Mouse (Mus musculus) adrenal gland, adult 8-10 months (tissue): Measurements from ENCODE around the gene Paqr9. TPM values are rescaled to one million over a fixed set of nuclear protein-coding genes. Genes with fewer than 3 reads are reported as not detected.

ENCODE experiments used
- DNase-seq: peaks from one replicate; pipeline ENCODE4 v3.0.0; 2022
- total RNA-seq, 4 experiments: library from RNA; stranded (reverse); gene quantifications; 2 replicates each; pipeline ENCODE4 v1.2.4; 2022

Gene Paqr9
- total RNA-seq, 4 experiments from 2014 or later = 1.8 to 7.8 (median 5.6) TPM

DNA sequence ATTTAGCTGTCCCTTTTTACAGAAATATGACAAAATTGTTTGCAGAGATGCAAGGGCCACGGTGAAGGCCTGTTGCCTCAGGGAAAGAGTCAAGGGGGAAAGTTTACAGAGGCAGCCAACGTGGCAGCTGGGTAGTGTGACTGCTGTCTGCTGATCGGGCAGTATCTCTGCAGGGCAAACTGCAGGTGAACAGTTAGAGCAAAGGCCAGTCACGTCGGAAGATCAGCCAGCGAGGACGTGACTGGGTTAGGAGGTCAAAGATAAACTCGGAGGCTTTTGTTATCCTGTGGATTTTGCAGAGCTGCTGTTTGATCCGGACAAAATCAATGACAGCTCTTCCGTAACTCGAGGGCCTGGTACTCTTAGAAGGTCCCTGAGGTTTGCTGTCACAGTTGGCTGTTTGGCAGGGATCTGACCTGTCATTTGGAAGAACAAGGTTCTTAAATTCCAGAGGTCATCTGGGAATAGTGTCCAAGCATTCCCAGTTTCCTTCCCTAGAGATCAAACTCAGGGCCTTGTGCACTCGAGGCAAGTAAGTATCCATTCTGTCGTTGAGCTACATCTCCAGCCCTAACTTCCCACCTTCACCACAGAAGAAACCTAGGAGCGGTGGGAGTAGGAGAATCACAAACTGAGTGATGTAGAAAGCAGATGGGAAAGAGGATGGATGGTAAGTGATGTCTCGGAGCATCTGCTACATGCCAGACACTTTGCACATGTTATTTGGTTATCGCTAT lies 21.7 kb downstream of the Paqr9 start:
- no peak for DNase-seq

DNA sequence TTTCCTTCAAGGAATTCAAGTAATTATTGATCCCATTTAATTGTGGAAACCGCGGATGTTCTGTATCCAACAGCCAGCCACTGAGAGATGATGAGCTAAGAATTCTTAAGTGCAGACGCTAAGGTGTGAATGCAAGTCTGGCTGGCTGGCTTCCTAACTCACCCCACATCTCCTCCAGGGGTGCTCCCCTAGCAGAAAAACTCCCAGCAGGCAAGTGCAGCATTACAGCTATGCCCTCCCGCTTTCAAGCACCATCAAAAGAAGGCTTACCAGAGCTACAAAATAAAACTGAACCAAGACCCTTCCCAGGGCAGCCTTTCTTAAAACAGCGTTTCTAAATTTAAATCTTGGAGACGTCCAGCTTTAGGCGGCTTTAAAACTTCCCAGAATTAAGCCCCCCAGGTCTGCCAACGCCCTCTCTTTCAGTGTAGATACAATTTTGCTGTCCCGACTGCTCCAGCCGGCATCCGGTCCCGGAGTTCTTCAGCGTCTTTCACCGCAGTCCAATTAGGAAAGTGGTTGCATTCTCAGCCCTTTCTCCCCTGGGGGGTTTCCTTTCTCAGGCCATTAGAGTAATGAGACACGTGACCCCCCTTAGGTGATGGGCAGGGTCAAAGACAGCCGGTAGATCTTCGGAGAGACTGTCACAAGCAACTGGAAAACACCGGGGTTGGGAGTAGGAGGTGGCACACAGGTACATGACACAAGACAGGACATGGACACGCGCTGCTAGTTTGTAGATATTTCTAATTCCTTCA lies 22.5 kb downstream of the Paqr9 start:
- DNase-seq = no peak

DNA sequence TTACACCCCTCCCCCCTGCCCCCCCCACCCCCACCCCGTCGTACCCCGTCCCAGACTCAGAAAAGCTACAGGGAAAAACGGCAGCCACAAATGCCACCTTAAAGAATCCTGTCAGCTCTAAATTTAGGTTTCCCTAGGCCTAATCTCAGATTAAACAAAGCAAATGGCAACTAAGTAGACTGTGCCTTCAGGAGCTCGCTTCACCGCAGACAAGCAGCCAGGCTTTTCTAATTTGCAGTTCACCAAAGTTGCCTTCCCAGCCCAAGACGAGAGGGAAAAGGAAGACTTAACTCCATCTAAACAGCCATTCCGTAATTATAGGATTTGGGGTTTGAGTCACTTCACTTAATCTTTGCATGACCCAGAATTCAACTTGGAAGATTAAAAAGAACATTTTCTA lies 23.1 kb downstream of the Paqr9 start:
- no peak for DNase-seq

DNA sequence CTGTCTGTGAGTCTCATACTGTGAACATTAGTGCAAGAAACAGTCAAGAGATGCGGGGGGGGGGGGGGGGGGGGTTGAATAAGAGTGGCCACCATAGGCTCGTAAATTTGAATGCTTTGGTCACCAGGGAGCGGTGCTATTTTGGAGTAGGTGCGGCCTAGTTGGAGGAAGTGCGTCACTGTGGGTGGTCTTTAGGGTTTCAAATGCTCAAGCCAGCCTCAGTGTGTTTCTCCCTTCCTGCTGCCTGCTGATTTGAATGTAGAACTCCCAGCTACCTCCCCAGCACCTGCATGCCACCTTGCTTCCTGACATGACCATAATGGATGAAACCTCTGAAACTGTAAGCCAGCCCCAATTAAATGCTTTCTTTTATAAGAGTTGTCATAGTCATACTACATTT lies 26.6 kb downstream of the Paqr9 start:
- DNase-seq = no peak

DNA sequence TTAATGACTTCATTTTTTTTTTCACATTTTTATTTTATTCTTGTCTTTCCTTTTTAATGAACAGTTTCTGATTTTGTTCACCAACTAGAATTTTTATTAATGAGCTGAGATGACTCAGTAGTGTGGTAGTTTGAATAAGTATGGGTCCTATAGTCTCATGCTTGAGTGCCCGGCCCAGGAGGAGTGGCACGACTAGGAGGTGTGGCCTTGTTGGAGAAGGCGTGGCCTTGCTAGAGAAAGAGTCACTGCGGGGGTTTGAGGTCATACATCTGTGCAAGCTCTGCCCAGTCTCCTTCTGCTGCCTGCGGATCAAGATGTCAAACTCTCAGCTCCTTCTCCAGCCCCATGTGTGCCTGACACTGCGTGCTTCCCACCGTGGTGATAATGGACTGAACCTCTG lies 28.6 kb downstream of the Paqr9 start:
- no peak for DNase-seq

DNA sequence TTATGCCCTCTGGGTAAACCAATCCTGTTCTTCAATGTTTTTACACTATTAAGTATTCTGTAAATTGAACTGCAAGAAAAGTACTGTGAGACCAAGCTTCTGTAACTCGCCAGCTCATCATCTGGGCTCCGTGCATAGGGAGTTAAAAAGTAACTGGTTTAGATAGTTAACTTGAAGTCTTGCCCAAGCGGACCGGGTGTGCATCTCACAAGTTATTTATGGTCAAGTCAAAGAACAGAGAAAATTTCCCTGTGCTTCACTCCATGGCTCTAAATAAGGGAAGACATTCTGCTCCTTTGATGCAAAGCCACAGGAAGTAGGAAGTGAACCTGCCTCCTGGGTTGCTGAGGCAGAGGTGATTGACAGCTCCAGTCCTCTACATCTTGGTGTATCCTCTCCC lies 34.8 kb downstream of the Paqr9 start:
- DNase-seq = no peak

DNA sequence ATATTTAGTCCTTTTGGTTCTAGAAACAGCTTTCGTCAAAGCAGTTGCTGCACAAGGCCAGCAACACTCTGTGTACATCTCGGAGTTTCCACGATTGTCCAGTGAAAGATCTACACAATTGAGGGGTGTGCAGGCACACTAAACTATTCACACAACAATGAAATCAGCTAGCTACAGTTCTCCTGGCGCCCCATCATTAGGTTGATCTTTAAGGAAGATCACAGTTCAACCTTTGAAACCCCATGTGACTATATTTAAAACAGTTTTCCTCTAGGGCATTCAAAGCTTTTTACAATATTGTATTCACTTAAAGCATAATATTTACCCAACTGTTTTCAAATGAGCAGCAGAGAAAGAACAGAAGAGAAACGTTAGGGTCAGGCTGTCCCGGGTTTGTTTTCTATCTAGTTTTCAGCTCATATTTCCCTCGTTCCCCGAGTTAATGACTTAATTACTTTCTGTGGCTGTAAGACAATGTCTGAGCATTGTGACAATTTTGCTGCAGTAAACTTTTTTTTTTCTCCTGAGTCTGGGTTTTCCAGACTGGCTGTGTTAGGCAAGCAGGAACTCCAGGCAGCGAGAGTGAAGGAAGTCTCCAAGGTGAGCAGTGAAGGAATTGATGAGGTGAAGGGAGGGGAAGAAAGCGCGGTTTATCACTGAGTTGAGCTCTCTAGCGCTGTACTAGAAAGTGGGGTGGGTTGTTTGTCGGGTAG lies 38.2 kb downstream of the Paqr9 start:
- DNase-seq = no peak

DNA sequence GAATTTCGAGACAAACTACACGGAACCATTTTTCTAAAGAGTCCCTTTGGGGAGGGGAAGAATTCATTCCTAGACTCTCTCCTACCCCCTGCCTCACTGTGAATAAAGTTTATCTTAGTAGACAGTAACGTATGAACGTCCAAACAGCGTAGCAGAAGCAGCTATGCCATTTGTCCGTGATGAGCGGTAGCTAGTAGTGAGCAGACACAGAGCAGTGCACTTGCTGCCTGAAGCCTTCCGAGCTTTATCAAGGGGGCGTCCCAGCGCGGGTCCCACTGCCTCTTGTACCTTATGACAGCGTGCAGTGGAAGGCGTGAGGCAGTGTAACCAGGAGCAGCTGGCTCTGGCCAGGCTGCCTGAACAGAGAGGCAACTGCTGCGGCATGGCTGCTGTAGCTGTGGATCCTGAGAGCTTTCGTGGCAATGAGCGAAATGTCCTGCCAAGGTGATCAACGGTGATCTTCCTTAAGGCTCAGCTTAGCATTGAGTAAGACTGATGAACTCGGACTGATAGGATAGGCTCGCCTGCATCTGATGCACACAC lies 38.8 kb downstream of the Paqr9 start:
- no peak for DNase-seq

DNA sequence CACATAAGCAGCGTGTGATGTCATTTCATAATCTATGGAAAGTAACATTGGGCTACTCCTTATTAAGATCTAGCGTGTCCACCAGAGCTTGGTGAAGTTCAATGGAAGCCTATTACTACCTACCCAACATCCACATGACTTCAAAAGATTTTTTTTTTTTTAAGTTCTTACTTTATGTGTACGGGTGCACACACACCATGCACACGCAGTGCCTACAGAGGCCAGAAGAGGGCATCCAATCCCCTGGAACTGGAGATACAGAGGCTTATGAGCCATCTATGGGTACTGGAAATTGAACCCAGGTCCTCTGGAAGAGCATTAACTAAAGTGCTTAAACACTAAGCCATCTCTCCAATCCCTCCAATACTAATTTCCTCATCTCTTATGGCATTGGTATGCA lies 39.9 kb downstream of the Paqr9 start:
- no peak for DNase-seq

DNA sequence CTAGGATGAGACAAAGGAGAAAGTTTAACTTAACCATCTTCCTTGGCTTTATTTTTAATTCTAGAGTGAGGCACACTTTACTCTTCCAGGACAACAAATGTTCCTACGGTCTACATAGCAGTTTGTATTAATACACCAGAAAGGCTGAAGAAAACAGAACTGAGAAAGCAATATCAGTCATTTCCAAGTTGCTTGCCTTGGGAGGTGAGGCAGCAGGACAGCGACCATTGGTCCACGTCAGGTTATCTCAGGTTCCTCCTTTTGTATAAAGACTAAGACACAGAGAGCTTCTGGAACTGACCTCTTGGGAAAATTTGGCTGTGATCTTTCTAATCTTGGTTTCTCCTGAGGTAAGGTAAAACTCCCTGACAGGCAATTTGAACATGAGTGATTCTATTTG lies 43.4 kb downstream of the Paqr9 start:
- DNase-seq = no peak

DNA sequence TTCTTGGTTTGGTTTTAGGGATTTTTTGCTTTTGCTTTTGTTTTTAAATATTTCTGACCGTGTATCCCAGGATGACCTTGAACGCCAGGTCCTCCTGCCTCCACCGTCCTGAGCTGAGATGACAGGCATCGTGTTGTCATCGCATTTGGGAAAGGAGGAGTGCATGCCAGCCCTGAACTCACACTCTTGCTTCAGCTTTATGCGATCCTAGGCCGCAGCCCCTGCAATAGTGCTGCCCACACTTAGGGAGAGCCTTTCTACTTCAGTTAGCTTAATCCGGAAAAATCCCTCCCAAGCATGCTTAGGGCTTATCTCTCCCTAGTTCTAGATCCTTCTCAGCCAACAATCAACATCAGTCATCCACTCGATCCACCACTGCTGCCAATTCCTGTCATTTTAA lies 43.9 kb downstream of the Paqr9 start:
- no peak for DNase-seq

DNA sequence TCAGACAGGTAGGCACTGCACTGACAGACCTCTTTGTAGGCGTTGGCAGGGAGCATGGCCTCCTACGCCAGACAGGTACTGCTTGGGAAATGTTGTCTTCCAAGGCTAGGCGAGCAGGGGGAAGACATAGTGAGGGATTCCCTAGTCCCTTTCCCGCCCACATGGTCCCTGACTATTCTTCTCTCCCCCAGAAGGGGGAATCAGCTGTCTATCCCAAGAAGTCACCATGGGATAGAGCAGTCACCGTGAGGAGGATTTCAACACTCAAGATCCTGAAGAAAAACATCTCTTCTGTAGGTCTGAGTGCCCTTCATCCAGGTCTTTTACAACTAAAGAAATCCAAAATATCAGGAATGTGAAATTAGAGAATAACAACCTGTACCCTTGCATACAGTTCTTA lies 47.7 kb downstream of the Paqr9 start:
- DNase-seq = no peak

DNA sequence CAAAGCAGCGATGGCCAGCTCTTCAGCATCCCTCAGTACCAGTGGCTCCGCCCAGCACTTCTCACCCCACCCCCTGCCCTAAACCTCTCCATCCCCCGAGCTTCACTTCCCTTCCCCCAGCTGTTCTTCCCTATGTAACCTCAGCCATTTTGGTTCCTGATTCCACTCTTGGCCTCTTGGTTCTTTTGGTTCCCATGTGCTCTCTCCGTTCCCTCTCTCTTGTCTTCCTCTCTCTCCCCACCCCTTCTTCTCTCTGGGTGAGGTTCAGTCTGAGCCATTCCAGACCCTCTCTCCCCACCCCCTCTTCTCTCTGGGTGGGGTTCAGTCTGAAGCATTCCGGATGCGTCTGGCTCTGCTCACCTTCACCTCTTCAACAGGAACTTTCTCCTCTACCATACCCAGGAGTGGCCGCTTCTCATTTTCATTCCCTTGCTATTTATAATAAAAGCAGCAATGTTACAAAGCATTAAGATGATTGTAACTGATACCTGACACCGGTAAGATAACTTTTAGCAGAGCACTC lies 52.9 kb downstream of the Paqr9 start:
- no peak for DNase-seq

DNA sequence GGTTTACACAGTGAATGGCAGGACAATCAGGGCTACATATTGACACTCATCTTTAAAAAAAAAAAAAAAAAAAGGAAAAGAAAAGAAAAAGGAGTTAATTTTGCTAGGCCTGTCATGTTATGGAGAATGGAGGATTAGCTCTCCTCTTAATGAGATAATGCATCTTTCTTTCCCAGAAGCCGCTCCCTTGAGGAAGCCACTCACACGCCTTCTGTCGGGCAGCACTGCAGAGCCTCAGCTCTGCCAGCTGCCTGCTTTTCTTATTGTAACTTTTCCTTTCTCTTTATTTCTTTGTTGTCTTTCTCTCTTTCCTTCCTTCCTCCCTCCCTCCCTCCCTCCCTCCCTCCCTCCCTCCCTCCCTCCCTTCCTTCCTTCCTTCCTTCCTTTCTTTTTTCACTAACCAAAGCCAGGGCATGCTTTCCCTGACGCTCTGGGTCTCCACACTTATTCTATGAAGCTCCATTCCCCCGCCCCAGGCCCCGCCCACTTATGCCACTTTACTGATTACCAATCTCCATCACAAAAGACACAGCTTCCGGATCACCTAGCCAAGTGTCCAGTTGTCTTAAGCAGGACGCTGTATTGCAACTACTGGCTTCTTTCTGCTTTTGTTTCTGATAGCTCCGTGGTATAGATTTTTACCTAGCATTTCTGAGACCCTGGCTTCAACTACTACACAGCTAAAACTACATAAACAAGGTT lies 54.1 kb downstream of the Paqr9 start:
- DNase-seq = no peak

DNA sequence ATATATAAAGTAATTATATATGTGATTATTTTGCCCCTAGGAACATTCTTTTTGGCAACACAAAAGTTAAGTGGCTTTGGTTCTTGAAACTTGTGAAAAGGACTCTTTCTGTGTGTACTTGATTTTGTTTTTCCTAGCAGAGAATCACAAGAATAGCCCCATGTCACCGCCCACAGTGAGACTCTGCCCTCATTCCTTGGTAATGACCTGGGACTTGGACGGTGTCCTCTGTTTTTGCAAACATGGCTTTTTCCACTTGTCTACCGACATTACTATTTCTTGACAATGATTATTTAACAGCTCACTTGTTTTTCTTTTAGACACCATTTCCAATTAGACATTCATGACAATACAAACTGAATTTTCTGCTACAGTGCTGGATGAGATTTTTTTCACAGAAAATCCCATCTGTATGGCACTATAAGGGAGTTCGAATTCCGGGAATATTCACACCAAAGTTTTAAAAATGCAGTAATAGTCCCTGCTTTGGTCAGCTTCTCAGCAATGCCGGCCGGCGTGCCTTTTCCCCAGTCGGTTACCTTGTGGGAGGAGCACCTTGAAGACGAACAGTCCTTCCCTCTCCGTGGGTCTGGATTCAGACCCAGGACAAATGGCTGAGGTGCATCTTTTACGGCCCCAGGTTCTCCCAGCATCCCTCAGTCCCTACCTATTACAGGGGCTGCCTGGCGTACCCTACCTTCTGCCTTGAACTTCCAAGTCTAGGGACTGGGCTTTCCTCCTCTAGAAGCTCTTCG lies 55.6 kb downstream of the Paqr9 start:
- DNase-seq = no peak

DNA sequence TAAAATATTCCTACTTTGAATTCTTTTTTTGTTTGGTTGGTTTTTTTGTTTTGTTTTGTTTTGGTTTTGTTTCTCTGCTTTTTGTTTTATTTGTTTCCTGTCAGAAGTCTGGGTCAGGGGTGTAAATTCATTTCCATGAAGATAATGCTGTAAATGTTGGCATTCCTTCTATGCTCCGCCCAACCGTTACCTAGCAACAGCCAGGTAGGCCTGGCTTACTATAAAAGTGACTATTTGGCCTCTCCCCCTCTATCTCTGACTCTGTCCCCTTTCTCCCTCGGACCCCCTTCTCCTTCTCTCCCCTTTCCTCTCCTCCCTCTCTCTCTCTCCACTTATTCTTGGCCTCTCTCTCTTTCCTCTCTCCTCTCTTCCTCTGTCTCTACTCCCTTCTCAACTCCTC lies 56.5 kb downstream of the Paqr9 start:
- DNase-seq = no peak

Other genes starting within 250 kb of the Paqr9 start
- 10 to 100 TPM; 26.1 to 50.3 (median 32.1) TPM for gene Chst2, start 152.9 kb upstream of the Paqr9 start, total RNA-seq
- 10 to 100 TPM; 49.6 to 66.1 (median 61.3) TPM for gene U2surp, start 47.7 kb upstream of the Paqr9 start, total RNA-seq
- 1 to 10 TPM; 3.0 to 9.3 (median 6.2) TPM for gene Pcolce2, start 77.9 kb downstream of the Paqr9 start, total RNA-seq
- gene Trpc1, start 190.7 kb downstream of the Paqr9 start, total RNA-seq = 1 to 10 TPM; 4.4 to 6.7 (median 5.3) TPM